Mouse (Mus musculus) adrenal gland, postnatal 4 days (tissue): ENCODE data around the gene Sirt7. TPM values are rescaled to one million over a fixed set of nuclear protein-coding genes. Genes with fewer than 3 reads are reported as not detected.

Source experiments
- DNase-seq, 2 experiments: peaks; one replicate each; pipeline ENCODE4 v3.0.0; 2021 to 2022; ENCODE audit warnings: low spot score in 2 of 2, mixed read lengths in 2 of 2
- microRNA-seq: library from miRNA; unstranded; fragments of <30 nt; microRNA quantifications from one replicate; pipeline ENCODE4 v1.2.0, GENCODE M21; 2021
- total RNA-seq, 2 experiments: library from RNA; stranded (reverse); gene quantifications; 2 replicates each; pipeline ENCODE4 v1.2.3; 2021

The Sirt7 gene
- total RNA-seq, 2 experiments from 2014 or later = 49.0 to 58.1 TPM

DNA sequence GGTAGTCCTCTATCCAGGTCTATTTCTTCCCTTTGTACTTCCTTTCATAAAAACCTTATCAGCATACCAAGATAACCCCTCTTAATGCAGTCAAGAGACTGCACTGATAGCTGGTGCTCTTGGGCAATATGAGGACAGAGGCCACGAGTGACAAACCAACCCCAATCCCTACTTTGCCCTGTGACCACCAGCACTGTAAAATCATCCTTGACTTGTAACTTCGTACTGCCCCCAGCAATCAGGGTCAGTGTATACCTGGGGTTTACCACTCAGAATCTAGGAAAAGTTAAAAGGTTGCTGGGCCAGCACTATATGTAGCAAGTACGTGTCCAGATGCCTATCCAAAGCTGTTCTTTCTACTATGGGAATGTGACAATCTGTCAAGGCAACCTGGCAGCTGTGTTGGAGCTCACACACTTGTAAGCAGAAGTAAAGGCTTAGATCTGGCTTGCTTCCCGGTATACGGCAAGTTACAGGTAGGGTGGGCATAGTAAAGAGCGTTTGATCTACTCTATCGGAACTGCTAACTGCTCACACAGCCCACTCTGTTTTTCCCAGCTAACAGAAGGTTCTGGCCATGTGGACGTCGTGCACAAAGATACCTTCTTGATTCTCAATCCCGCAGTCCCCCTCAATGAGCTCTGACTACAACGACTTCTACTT is 53.2 kb downstream of the Sirt7 start:
- DNase-seq = no peak

DNA sequence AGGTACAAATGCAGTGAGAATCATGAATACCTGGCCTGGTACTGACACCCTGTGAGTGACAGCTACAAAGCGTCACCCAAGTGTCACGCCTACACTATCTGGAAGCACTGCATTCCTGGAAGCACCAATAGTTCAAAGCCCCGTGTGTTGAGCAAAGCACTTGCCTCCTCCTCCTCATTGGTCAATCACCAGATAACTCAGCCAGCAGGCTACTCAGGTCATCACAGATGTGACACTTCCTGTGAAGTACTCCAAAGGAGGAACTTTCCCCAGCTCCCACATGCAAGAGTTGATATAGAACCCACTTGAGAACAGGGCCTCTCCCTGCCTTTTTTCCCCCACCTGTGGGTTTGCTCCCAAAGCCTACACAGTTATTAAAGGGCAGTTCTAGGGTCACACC is 53.9 kb downstream of the Sirt7 start:
- DNase-seq = no peak

Small RNA genes within 50 kb of the gene (microRNA-seq; reads per million reads assigned to microRNA genes)
- not detected for gene Mir6936

Other genes with a start within 250 kb of the Sirt7 start
- gene Faap100, start 246.5 kb downstream of the Sirt7 start, total RNA-seq = 10 to 100 TPM; 34.5 to 35.6 TPM
- gene Nploc4, start 187.5 kb downstream of the Sirt7 start, total RNA-seq = 10 to 100 TPM; 76.3 to 77.5 TPM
- gene Tspan10, start 182.6 kb downstream of the Sirt7 start, total RNA-seq = 10 to 100 TPM in 1 of 2 experiments, 1 to 10 TPM in 1; 7.1 to 10.2 TPM
- under 1 TPM in 1 of 2 experiments, not detected in 1; 0.25 TPM for gene Pde6g, start 171.7 kb downstream of the Sirt7 start, total RNA-seq
- gene Oxld1, start 167.2 kb downstream of the Sirt7 start, total RNA-seq = 10 to 100 TPM; 34.6 to 43.3 TPM
- 10 to 100 TPM; 19.0 to 21.4 TPM for gene Ccdc137, start 167.1 kb downstream of the Sirt7 start, total RNA-seq
- 10 to 100 TPM; 24.4 to 26.8 TPM for gene Arl16, start 157.6 kb downstream of the Sirt7 start, total RNA-seq
- gene Mrpl12, start 140.6 kb downstream of the Sirt7 start, total RNA-seq = 100 to 1,000 TPM; 105 to 107 TPM
- gene Slc25a10, start 133.4 kb downstream of the Sirt7 start, total RNA-seq = 100 to 1,000 TPM; 102 to 103 TPM
- gene Gcgr, start 94.5 kb downstream of the Sirt7 start, total RNA-seq = 1 to 10 TPM; 2.5 to 9.8 TPM
- gene Mcrip1, start 75.5 kb downstream of the Sirt7 start, total RNA-seq = 10 to 100 TPM; 80.6 to 84.2 TPM
- 1 to 10 TPM; 1.3 to 5.6 TPM for gene Ppp1r27, start 74.1 kb downstream of the Sirt7 start, total RNA-seq
- gene P4hb, start 52.0 kb downstream of the Sirt7 start, total RNA-seq = 100 to 1,000 TPM; 531 to 539 TPM
- gene Arhgdia, start 43.6 kb downstream of the Sirt7 start, total RNA-seq = 100 to 1,000 TPM; 321 to 354 TPM
- gene Alyref, start 26.9 kb downstream of the Sirt7 start, total RNA-seq = 100 to 1,000 TPM; 136 to 169 TPM
- gene Anapc11, start 26.8 kb downstream of the Sirt7 start, total RNA-seq = 10 to 100 TPM; 87.4 to 90.7 TPM
- 1 to 10 TPM; 2.4 to 5.4 TPM for gene Npb, start 16.8 kb downstream of the Sirt7 start, total RNA-seq
- 100 to 1,000 TPM; 135 to 144 TPM for gene Pcyt2, start 7.3 kb downstream of the Sirt7 start, total RNA-seq
- gene Mafg, start 8.4 kb upstream of the Sirt7 start, total RNA-seq = 10 to 100 TPM; 51.4 to 56.0 TPM
- gene Pycr1, start 18.5 kb upstream of the Sirt7 start, total RNA-seq = 1 to 10 TPM; 5.4 to 8.6 TPM
- gene Myadml2, start 22.9 kb upstream of the Sirt7 start, total RNA-seq = 1 to 10 TPM; 1.4 to 3.8 TPM
- 10 to 100 TPM in 1 of 2 experiments, 1 to 10 TPM in 1; 8.6 to 14.8 TPM for gene Notum, start 35.9 kb upstream of the Sirt7 start, total RNA-seq
- gene Aspscr1, start 47.7 kb upstream of the Sirt7 start, total RNA-seq = 100 to 1,000 TPM; 108 to 110 TPM
- 10 to 100 TPM; 49.5 to 52.5 TPM for gene Cenpx, start 88.5 kb upstream of the Sirt7 start, total RNA-seq
- gene Lrrc45, start 88.7 kb upstream of the Sirt7 start, total RNA-seq = 10 to 100 TPM; 44.2 to 44.8 TPM
- gene Rac3, start 96.2 kb upstream of the Sirt7 start, total RNA-seq = 10 to 100 TPM; 12.7 to 17.4 TPM
- 10 to 100 TPM; 40.9 to 43.3 TPM for gene Dcxr, start 102.0 kb upstream of the Sirt7 start, total RNA-seq
- gene Cbr2, start 106.9 kb upstream of the Sirt7 start, total RNA-seq = 1 to 10 TPM; 7.4 to 7.8 TPM
- 10 to 100 TPM; 20.2 to 49.6 TPM for gene Hmga1b, start 137.6 kb upstream of the Sirt7 start, total RNA-seq
- gene Rfng, start 159.0 kb upstream of the Sirt7 start, total RNA-seq = 10 to 100 TPM; 18.9 to 22.7 TPM
- gene Gps1, start 159.0 kb upstream of the Sirt7 start, total RNA-seq = 100 to 1,000 TPM; 109 to 111 TPM
- 10 to 100 TPM; 66.8 to 71.1 TPM for gene Dus1l, start 171.2 kb upstream of the Sirt7 start, total RNA-seq
- gene Fasn, start 199.3 kb upstream of the Sirt7 start, total RNA-seq = 10 to 100 TPM; 86.7 to 96.3 TPM